Mouse (Mus musculus) bone marrow macrophage, adult 2 months (primary cell): Measurements from ENCODE around the gene Cldn22. TPM values are rescaled to one million over a fixed set of nuclear protein-coding genes. Genes with fewer than 3 reads are reported as not detected.

Experiments
- H3K27ac ChIP-seq: 2 replicates; pipeline ENCODE4 v1.5.1; 2012; ENCODE audit warnings: low read depth, low read length; ENCODE audit not compliant: insufficient read depth
- H3K4me1 ChIP-seq: 2 replicates; pipeline ENCODE4 v1.6.1; 2012; ENCODE audit warnings: low read length; ENCODE audit not compliant: control insufficient read depth, insufficient read depth
- H3K4me3 ChIP-seq: 2 replicates; pipeline ENCODE4 v1.5.1; 2012; ENCODE audit warnings: mild to moderate bottlenecking, low read length, moderate library complexity; ENCODE audit not compliant: insufficient read depth
- CTCF ChIP-seq: IDR thresholded peaks from 2 replicates; pipeline ENCODE4 v1.5.1; 2012; ENCODE audit warnings: low read depth, mild to moderate bottlenecking, low read length, moderate library complexity
- POLR2A ChIP-seq: IDR thresholded peaks from 2 replicates; pipeline ENCODE4 v1.6.1; 2012; ENCODE audit warnings: mild to moderate bottlenecking, low read depth, low read length, borderline replicate concordance
- polyA plus RNA-seq: library from polyadenylated mRNA; stranded (reverse); fragments of >200 nt; gene quantifications from 2 replicates; pipeline ENCODE4 v1.2.4, GENCODE M21; 2012; ENCODE audit not compliant: missing spikeins, insufficient read depth, insufficient read length

The Cldn22 gene
- polyA plus RNA-seq = not detected in 2 replicates

GRCm38 (mm10) chr8:47824182-47824581, at the start of gene Cldn22:
Cldn22 (plus strand) TSS chr8:47824482.
- H3K4me1 ChIP-seq = no peaks in the 10 kb centered on the region
- no peak for TF ChIP-seq CTCF
- no peak for TF ChIP-seq POLR2A

GRCm38 (mm10) chr8:47777415-47777814, 46.9 kb upstream of the Cldn22 start:
- H3K4me1 ChIP-seq = no peaks in the 10 kb centered on the region
- H3K4me3 ChIP-seq = no peak overlapping the region
- TF ChIP-seq POLR2A (no peak), CTCF (no peak)
- H3K27ac ChIP-seq = no peak overlapping the region

More at GRCm38 (mm10) chr8:47824182-47824581, at the start of gene Cldn22:
- Histone ChIP-seq H3K4me3 (no peak within 1 kb of the TSS), H3K27ac (no peak within 1 kb of the TSS)

GRCm38 (mm10) chr8:47779589-47779988, 44.7 kb upstream of the Cldn22 start:
- no peak overlapping the region for H3K27ac ChIP-seq
- TF ChIP-seq CTCF = no peak
- TF ChIP-seq POLR2A = no peak
- H3K4me3 ChIP-seq = no peak overlapping the region
- H3K4me1 ChIP-seq = no peaks in the 10 kb centered on the region

- H3K4me1 ChIP-seq = no peaks in the 10 kb centered on the region
- no peak overlapping the region for H3K4me3 ChIP-seq
- TF ChIP-seq CTCF (no peak), POLR2A (no peak)
- H3K27ac ChIP-seq = no peak overlapping the region
These were observed 42.4 kb upstream of the Cldn22 start for GRCm38 (mm10) chr8:47781881-47782280.

- TF ChIP-seq CTCF (no peak), POLR2A (no peak)
- Histone ChIP-seq H3K4me3 (no peak overlapping the region), H3K4me1 (no peaks in the 10 kb centered on the region), H3K27ac (no peak overlapping the region)
These were observed 40.7 kb upstream of the Cldn22 start for GRCm38 (mm10) chr8:47783544-47783943.

GRCm38 (mm10) chr8:47783944-47784343, 40.3 kb upstream of the Cldn22 start:
- no peak overlapping the region for H3K4me3 ChIP-seq
- no peak overlapping the region for H3K27ac ChIP-seq
- no peaks in the 10 kb centered on the region for H3K4me1 ChIP-seq
- no peak for TF ChIP-seq CTCF
- no peak for TF ChIP-seq POLR2A

GRCm38 (mm10) chr8:47784436-47784835, 39.8 kb upstream of the Cldn22 start:
- no peak for TF ChIP-seq POLR2A
- TF ChIP-seq CTCF = no peak
- Histone ChIP-seq H3K27ac (no peak overlapping the region), H3K4me3 (no peak overlapping the region)

GRCm38 (mm10) chr8:47786323-47786722, 38.0 kb upstream of the Cldn22 start:
- Histone ChIP-seq H3K4me3 (no peak overlapping the region), H3K4me1 (no peaks in the 10 kb centered on the region), H3K27ac (no peak overlapping the region)
- TF ChIP-seq POLR2A (no peak), CTCF (no peak)

More at GRCm38 (mm10) chr8:47784436-47784835, 39.8 kb upstream of the Cldn22 start:
- H3K4me1 ChIP-seq = no peaks in the 10 kb centered on the region

- no peak for TF ChIP-seq CTCF
- TF ChIP-seq POLR2A = no peak
- H3K4me1 ChIP-seq = no peaks in the 10 kb centered on the region
- no peak overlapping the region for H3K27ac ChIP-seq
- no peak overlapping the region for H3K4me3 ChIP-seq
These were observed 36.6 kb upstream of the Cldn22 start for GRCm38 (mm10) chr8:47787705-47788104.

- no peak overlapping the region for H3K4me3 ChIP-seq
- TF ChIP-seq CTCF (no peak), POLR2A (no peak)
- no peak overlapping the region for H3K27ac ChIP-seq
- no peaks in the 10 kb centered on the region for H3K4me1 ChIP-seq
These were observed 32.3 kb upstream of the Cldn22 start for GRCm38 (mm10) chr8:47791986-47792385.

GRCm38 (mm10) chr8:47799438-47799837, 24.8 kb upstream of the Cldn22 start:
- no peak for TF ChIP-seq POLR2A
- TF ChIP-seq CTCF = no peak
- no peaks in the 10 kb centered on the region for H3K4me1 ChIP-seq
- H3K27ac ChIP-seq = no peak overlapping the region
- H3K4me3 ChIP-seq = no peak overlapping the region
